Mouse (Mus musculus) CD8-positive naive resting alpha-beta T cell, adult 2 months (primary cell): ENCODE measurements at regions not wholly inside any gene's neighbourhood (a gene's known extent, or its start where the extent isn't known, plus 50 kb on each side); places are given as distances from the start of the nearest gene placed in this dataset.
"Not testable (repeated sequence)": the region's sequence is repeated elsewhere in the genome, so short reads cannot be mapped to it uniquely, and the experiment has no call there.

ENCODE experiments used
- DNase-seq, 2 experiments: peaks; one replicate each; pipeline ENCODE4 v3.0.0; 2022; ENCODE audit warnings: low read depth in 2 of 2, low spot score in 2 of 2

DNA sequence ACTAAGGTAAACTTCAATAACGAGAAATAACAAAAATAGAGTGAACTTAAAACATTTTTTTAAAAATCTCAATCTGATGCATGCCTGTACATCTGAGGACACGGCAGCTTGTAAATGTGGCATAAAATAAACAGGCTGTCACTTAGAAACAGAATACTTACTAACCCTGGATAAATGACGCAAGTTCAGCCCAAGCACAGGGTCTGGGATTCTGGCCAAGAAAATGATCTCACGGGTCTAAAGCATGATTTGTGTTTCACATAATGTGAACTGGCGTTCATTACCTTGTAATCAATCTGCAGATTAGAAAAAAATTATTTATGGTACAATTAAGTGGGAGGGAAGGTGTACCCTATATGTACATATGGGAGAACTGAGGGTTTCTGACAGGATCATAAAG lies 512.1 kb upstream of the Vrk2 start:
- DNase-seq: no peak

GRCm38 (mm10) chr11:27102906-27103305 lies 509.1 kb upstream of the Vrk2 start:
- DNase-seq: no peak

GRCm38 (mm10) chr11:27102045-27102444 lies 508.2 kb upstream of the Vrk2 start:
- DNase-seq: no peak

GRCm38 (mm10) chr11:27096615-27097014 lies 502.8 kb upstream of the Vrk2 start:
- no peak for DNase-seq

- not testable (repeated sequence) for DNase-seq
Observed at GRCm38 (mm10) chr11:27095460-27095859, 501.7 kb upstream of the Vrk2 start.

- no peak for DNase-seq
Observed at GRCm38 (mm10) chr11:27086516-27086915, 492.7 kb upstream of the Vrk2 start.

GRCm38 (mm10) chr11:27081188-27081587 lies 487.4 kb upstream of the Vrk2 start:
- DNase-seq: no peak

GRCm38 (mm10) chr11:27070381-27070780 lies 476.6 kb upstream of the Vrk2 start:
- DNase-seq: no peak

DNA sequence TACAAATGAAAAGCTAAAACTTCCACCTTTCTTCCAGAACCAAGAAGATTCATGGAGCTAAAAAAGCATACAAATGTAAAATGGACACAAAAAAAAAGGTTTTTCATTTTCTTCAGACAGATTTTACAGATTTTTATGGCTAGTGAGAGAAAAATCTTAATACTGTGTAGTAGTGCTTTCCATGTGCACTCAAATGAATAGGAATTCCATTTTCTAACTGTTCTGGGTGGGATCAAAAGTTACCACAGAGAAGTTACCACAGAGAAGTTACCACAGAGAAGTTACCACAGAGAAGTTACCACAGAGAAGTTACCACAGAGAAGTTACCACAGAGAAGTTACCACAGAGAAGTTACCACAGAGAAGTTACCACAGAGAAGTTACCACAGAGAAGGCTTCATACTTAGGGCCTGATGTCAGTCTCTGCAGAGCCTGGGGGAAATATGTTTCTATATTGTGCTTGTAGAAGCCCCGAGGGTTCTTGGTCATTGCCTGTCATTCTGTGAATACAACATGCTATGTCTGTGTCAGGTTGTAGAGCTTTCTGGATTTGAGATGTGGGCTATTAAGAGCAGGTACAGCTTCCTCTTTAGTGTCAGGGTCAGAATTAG lies 433.5 kb upstream of the Vrk2 start:
- DNase-seq: no peak

DNA sequence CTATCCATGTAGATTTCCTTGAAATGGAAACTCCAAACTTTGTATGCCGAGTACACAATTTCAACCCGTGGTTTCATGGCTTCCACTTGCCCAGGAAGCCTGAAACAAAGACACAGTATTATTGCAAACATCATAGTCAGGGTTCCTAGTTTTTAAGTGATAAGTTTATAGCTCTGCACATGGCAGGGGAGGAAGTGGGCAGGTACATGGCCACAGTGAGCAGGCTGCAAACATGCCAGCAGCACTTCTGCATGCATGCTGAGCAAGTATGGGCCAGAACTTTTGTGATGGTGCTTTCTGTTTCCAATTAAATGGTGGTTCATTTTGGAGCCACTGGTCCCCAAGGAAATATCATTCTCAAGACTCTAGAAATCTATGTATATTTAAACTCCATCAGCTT lies 431.7 kb upstream of the Vrk2 start:
- DNase-seq: no peak

DNA sequence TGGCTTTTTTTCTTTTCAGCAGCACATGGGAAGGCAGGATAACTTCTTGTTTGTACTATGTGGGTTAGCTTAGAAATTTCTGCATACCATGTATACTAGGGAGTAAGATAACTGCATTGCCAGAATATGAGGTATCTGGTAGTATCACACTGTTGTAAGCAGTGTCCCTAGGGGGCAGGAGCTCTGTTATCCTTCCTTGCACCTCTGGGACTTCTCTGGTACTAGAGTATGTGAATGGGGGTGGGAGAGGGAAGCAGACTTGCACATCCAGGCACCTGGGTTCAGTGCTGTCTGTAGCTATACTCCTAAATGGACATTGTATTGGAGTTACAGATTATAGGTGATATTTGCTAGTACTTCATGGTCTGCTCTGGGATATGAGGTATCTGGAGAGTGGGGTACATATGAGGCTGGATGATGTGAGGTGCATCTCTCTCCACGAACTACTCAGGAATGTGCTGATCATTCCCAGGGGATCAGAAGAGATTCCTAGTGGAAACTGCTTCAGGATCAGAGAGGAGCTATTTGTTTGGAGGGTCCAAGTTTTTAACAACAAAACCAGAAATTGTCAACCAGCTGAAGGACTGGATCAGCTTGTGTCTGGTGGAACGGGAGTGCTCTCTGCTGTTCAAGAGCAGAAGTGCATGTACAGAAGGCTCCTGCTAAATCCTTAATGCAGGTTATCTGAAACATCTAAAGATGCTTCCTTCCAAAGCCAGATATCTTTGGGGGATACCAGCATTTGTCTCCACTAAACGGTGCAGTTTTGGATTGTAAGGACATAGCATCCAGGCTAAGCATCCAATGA lies 402.7 kb upstream of the Vrk2 start:
- no peak for DNase-seq

DNA sequence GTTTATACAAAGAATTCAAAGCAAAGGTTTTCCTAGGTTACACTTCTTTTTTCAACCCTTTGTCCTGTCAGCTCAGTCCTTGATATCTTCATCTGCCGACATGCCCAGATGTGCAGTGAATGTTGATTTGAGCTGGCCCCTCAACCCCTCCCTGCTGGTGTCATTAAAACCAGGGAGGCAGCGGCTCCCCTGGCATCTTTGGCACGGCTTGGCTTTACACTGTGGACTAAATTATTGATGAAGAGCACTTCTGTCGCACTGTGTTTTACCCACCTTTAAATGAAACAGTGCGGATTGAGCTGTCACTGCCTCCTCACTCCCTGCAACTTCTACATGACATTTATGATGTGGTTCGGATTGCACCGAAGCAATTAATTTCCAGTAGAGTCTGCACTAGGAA lies 387.4 kb upstream of the Vrk2 start:
- DNase-seq: no peak

GRCm38 (mm10) chr11:26972533-26973081 lies 378.8 kb upstream of the Vrk2 start:
- no peak for DNase-seq

- no peak for DNase-seq
Observed at GRCm38 (mm10) chr11:26971161-26971560, 377.4 kb upstream of the Vrk2 start.

DNA sequence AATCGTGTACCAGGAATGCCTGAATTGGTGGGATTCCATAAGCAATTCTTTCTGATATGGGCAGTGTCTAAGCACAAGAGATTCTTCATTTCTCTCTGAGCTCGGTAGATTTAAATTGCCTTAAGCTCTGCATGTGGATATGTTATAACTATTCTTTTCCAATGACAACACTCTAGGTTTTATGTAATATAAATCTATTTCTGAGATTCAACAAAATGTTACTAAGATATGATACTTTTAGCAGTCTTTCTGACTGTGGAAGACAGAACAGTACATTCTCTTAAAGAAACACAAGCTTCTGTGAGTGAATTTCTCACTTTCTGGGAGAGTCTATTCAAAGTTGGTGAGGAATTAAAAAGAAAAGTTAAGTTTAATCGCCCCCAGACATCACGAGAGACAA lies 373.6 kb upstream of the Vrk2 start:
- DNase-seq: no peak

GRCm38 (mm10) chr11:26962928-26963667 lies 369.3 kb upstream of the Vrk2 start:
- DNase-seq: no peak

GRCm38 (mm10) chr11:26962040-26962927 lies 368.5 kb upstream of the Vrk2 start:
- DNase-seq: no peak

DNA sequence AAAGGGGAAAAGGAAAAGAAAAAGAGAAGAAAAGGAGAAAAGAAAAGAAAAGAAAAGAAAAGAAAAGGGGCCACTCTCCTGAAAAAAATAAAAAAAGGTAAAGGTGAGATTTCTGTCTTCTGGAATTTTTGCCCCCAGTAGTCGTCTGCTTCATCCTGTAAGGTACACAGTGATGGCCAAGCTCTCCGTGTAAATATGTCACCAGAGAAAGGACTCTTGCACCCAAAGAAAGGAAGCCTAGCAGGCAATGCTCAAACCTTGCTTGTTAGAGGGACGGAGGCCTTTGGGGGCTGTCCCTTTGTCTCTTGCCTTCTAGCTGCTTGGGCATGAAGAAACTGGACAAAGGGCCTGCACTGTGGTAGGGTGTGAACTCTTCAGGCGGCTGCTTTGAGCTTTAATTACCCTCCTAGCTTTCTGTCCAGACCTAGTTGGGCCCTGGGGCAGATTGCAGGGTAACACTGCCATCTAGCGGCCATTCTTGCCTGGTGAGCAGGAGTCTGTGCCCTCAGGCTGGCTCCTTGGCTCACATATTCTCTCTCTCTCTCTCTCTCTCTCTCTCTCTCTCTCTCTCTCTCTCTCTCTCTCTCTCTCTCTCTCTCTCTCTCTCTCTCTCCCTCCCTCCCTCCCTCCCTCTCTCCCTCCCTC lies 367.7 kb upstream of the Vrk2 start:
- peak; percentile 21 to 26 for DNase-seq

DNA sequence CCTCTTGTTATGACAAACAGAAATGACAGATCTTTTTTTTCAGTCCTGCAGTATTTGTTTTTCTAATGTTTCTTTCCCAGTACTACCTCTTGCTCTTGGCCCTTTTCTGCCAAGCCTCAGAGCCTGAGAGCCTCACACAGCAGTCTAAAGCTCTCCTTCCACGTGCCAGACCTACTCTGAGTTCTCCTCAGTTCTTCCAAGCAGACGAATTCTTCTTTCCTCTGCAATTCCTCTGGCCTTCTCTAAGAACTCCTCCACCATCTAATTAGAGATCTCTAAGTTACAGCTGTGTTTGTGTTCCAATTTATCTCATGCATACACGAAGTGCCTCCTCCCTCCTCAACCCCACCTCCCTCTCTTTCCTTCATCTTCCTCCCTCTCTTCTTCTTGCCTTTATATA lies 362.4 kb upstream of the Vrk2 start:
- DNase-seq: no peak

- DNase-seq: no peak
Observed at GRCm38 (mm10) chr11:26931766-26932165, 338.0 kb upstream of the Vrk2 start.
